Mouse (Mus musculus): ENCODE results near the gene Exosc3. TPM values are rescaled to one million over a fixed set of nuclear protein-coding genes. Genes with fewer than 3 reads are reported as not detected.
"Not testable (repeated sequence)": the region's sequence is repeated elsewhere in the genome, so short reads cannot be mapped to it uniquely, and the experiment has no call there.

Exosc3 gene
- 42.5 and 44.6 TPM in 2 replicates for polyA plus RNA-seq (2015; fragmentation: Nextera tagmentation; extraction: Ambion mirVana)

- H3K4me3 ChIP-seq, result peak within 1 kb of the TSS; percentile 95
- H3K4me1 ChIP-seq (replicated peaks), result peaks cover 32% of the 10 kb centered on the region
- no peaks in the 10 kb centered on the region for H3K9me3 ChIP-seq
- H3K27ac ChIP-seq, result peak within 1 kb of the TSS; percentile 92
- under 1% methylated on average over 69 of the region's 76 CpGs for WGBS
- 0 out of 2 replicates have a peak, but pooled peaks cover 2% of the 10 kb centered on the region for H3K27me3 ChIP-seq
- peak within 1 kb of the TSS; percentile 97 for H3K4me2 ChIP-seq
- peak within 1 kb of the TSS; percentile 96 for H3K9ac ChIP-seq
- H3K36me3 ChIP-seq, result peaks cover 13% of the 10 kb centered on the region; the same call in 1 of the 2 replicates
- ATAC-seq (ENCODE audit: low FRiP score), result peak; percentile 84
Measured at GRCm38 (mm10) chr4:45342286-45343155, at the start of gene Exosc3. TSS of gene Exosc3 (minus strand) at chr4:45342732.

GRCm38 (mm10) chr4:45392099-45392498 is 49.6 kb upstream of the Exosc3 start:
- no peaks in the 10 kb centered on the region; the same call in 1 of the 2 replicates for H3K4me1 ChIP-seq (replicated peaks)
- ATAC-seq (ENCODE audit: low FRiP score), result no peak
- 65% methylated on average over 4 of the region's 4 CpGs for WGBS
- H3K27me3 ChIP-seq, result no peaks in the 10 kb centered on the region
- H3K9me3 ChIP-seq, result no peaks in the 10 kb centered on the region
- no peak overlapping the region for H3K9ac ChIP-seq
- H3K4me2 ChIP-seq, result no peak overlapping the region
- no peak overlapping the region for H3K27ac ChIP-seq
- no peak overlapping the region for H3K4me3 ChIP-seq
- H3K36me3 ChIP-seq, result peaks cover 7% of the 10 kb centered on the region

GRCm38 (mm10) chr4:45387296-45387695 is 44.8 kb upstream of the Exosc3 start:
- not testable (repeated sequence) for H3K36me3 ChIP-seq

GRCm38 (mm10) chr4:45382133-45382532 is 39.6 kb upstream of the Exosc3 start:
- H3K4me2 ChIP-seq; H3K4me3 ChIP-seq; H3K9me3 ChIP-seq; H3K27me3 ChIP-seq; ATAC-seq (ENCODE audit: low FRiP score); H3K27ac ChIP-seq; H3K9ac ChIP-seq; H3K4me1 ChIP-seq (replicated peaks): not testable (repeated sequence)
- peaks cover 13% of the 10 kb centered on the region; the same call in 1 of the 2 replicates for H3K36me3 ChIP-seq
- WGBS, result 82% methylated on average over 2 of the region's 2 CpGs

More at GRCm38 (mm10) chr4:45387296-45387695, 44.8 kb upstream of the Exosc3 start:
- H3K4me1 ChIP-seq (replicated peaks); H3K27me3 ChIP-seq; H3K9me3 ChIP-seq; H3K27ac ChIP-seq; H3K9ac ChIP-seq; H3K4me2 ChIP-seq; ATAC-seq (ENCODE audit: low FRiP score); H3K4me3 ChIP-seq: not testable (repeated sequence)
- 95% methylated on average over 5 of the region's 5 CpGs for WGBS

GRCm38 (mm10) chr4:45380903-45381580 is 38.5 kb upstream of the Exosc3 start:
- not testable (repeated sequence) for H3K27ac ChIP-seq; ATAC-seq (ENCODE audit: low FRiP score); H3K4me1 ChIP-seq (replicated peaks); H3K27me3 ChIP-seq; H3K4me3 ChIP-seq; H3K9ac ChIP-seq; H3K9me3 ChIP-seq; H3K4me2 ChIP-seq
- 91% methylated on average over 10 of the region's 10 CpGs for WGBS
- peaks cover 23% of the 10 kb centered on the region for H3K36me3 ChIP-seq

GRCm38 (mm10) chr4:45376573-45376972 is 34.0 kb upstream of the Exosc3 start:
- peaks cover 63% of the 10 kb centered on the region for H3K36me3 ChIP-seq
- H3K4me1 ChIP-seq (replicated peaks), result no peaks in the 10 kb centered on the region
- no peak overlapping the region for H3K27ac ChIP-seq
- H3K4me3 ChIP-seq, result no peak overlapping the region
- 90% methylated on average over 4 of the region's 4 CpGs for WGBS
- H3K9ac ChIP-seq, result no peak overlapping the region
- H3K27me3 ChIP-seq, result no peaks in the 10 kb centered on the region
- H3K4me2 ChIP-seq, result no peak overlapping the region
- no peak for ATAC-seq (ENCODE audit: low FRiP score)
- H3K9me3 ChIP-seq, result no peaks in the 10 kb centered on the region

GRCm38 (mm10) chr4:45374879-45375278 is 32.3 kb upstream of the Exosc3 start:
- Histone ChIP-seq H3K9ac (no peak overlapping the region), H3K4me3 (no peak overlapping the region), H3K36me3 (peaks cover 75% of the 10 kb centered on the region), H3K4me1 (replicated peaks) (no peaks in the 10 kb centered on the region), H3K4me2 (no peak overlapping the region), H3K9me3 (no peaks in the 10 kb centered on the region), H3K27ac (no peak overlapping the region), H3K27me3 (no peaks in the 10 kb centered on the region)
- no peak for ATAC-seq (ENCODE audit: low FRiP score)
- WGBS, result 78% methylated on average over 5 of the region's 5 CpGs

GRCm38 (mm10) chr4:45371261-45371660 is 28.7 kb upstream of the Exosc3 start:
- ATAC-seq (ENCODE audit: low FRiP score), result no peak
- Histone ChIP-seq H3K4me3 (no peak overlapping the region), H3K4me2 (no peak overlapping the region), H3K9ac (no peak overlapping the region), H3K27ac (no peak overlapping the region), H3K4me1 (replicated peaks) (no peaks in the 10 kb centered on the region), H3K27me3 (no peaks in the 10 kb centered on the region), H3K9me3 (no peaks in the 10 kb centered on the region), H3K36me3 (peaks cover 66% of the 10 kb centered on the region)
- 90% methylated on average over 3 of the region's 3 CpGs for WGBS

- Histone ChIP-seq H3K27ac (no peak overlapping the region), H3K4me1 (replicated peaks) (no peaks in the 10 kb centered on the region), H3K9me3 (no peaks in the 10 kb centered on the region), H3K4me3 (no peak overlapping the region), H3K36me3 (peaks cover 34% of the 10 kb centered on the region), H3K9ac (no peak overlapping the region), H3K27me3 (no peaks in the 10 kb centered on the region), H3K4me2 (no peak overlapping the region)
- ATAC-seq (ENCODE audit: low FRiP score), result no peak
- 91% methylated on average over 3 of the region's 3 CpGs for WGBS
Measured at GRCm38 (mm10) chr4:45356653-45357052, 14.1 kb upstream of the Exosc3 start.

- peak within 1 kb of the TSS; percentile 92 for H3K27ac ChIP-seq
Measured at GRCm38 (mm10) chr4:45341669-45342249, 773 bp downstream of the Exosc3 start, which contains the start of gene Dcaf10. TSS of gene Dcaf10 (plus strand) at chr4:45342101.

GRCm38 (mm10) chr4:45341226-45341625 is 1.3 kb downstream of the Exosc3 start:
- 57% methylated on average over 9 of the region's 9 CpGs for WGBS
- H3K36me3 ChIP-seq, result peaks cover 6% of the 10 kb centered on the region; the same call in 1 of the 2 replicates
- peak overlapping the region; percentile 95 for H3K4me3 ChIP-seq
- H3K4me2 ChIP-seq, result peak overlapping the region; percentile 97
- H3K9ac ChIP-seq, result peak overlapping the region; percentile 96
- 0 out of 2 replicates have a peak, but pooled peaks cover 2% of the 10 kb centered on the region for H3K27me3 ChIP-seq
- H3K27ac ChIP-seq, result peak overlapping the region; percentile 92
- peaks cover 32% of the 10 kb centered on the region for H3K4me1 ChIP-seq (replicated peaks)
- H3K9me3 ChIP-seq, result no peaks in the 10 kb centered on the region
- ATAC-seq (ENCODE audit: low FRiP score), result peak; percentile 11; the same call in 1 of the 2 replicates

More at GRCm38 (mm10) chr4:45341669-45342249, 773 bp downstream of the Exosc3 start, which contains the start of gene Dcaf10:
- Histone ChIP-seq H3K4me1 (replicated peaks) (peaks cover 32% of the 10 kb centered on the region), H3K36me3 (peaks cover 8% of the 10 kb centered on the region; the same call in 1 of the 2 replicates), H3K4me3 (peak within 1 kb of the TSS; percentile 95), H3K27me3 (0 out of 2 replicates have a peak, but pooled peaks cover 2% of the 10 kb centered on the region), H3K9me3 (no peaks in the 10 kb centered on the region), H3K4me2 (peak within 1 kb of the TSS; percentile 97), H3K9ac (peak within 1 kb of the TSS; percentile 96)
- peak; percentile 95 for ATAC-seq (ENCODE audit: low FRiP score)
- 1% methylated on average over 36 of the region's 42 CpGs for WGBS

GRCm38 (mm10) chr4:45332466-45332865 is 10.1 kb downstream of the Exosc3 start:
- H3K27me3 ChIP-seq, result peaks cover 11% of the 10 kb centered on the region
- no peak overlapping the region for H3K4me2 ChIP-seq
- ATAC-seq (ENCODE audit: low FRiP score), result no peak
- H3K4me1 ChIP-seq (replicated peaks), result no peaks in the 10 kb centered on the region
- H3K36me3 ChIP-seq, result no peaks in the 10 kb centered on the region
- no peak overlapping the region for H3K27ac ChIP-seq
- no peaks in the 10 kb centered on the region for H3K9me3 ChIP-seq
- no peak overlapping the region for H3K4me3 ChIP-seq
- no peak overlapping the region for H3K9ac ChIP-seq
- WGBS, result 69% methylated on average over 3 of the region's 3 CpGs

Data from hindbrain, embryonic 13.5 days (tissue).